Mouse (Mus musculus): ENCODE measurements around the gene Cdc42bpb.

DNA sequence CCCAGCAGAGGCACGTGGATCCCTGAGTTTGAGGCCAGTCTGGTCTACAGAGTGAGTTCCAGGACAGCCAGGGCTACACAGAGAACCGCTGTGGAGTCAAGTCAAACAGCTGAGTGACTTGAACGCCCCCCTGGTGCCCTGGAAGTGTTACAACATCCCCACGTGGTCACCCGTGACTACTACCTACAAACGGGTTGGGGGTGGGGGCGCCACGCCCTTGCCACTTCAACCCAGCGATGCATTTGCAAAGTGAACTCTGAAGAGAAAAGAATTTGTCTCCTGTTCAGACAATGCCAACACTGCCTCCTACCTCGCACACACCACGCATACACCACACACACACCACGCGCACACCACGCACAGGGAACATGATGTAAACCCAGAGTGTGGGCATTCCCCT is 67.6 kb downstream of the Cdc42bpb start:
- no peak for TF ChIP-seq CTCF (conservative IDR thresholded peaks at IDR 0.05 in 1 of 2, IDR thresholded peaks at IDR 0.05 in 1 of 2; ENCODE audit: low read depth in 2 of 2, low read length in 2 of 2)
- TF ChIP-seq E2F4 (IDR thresholded peaks at IDR 0.05; ENCODE audit: insufficient replicate concordance, low read depth, low read length), result no peak
- no peak for TF ChIP-seq SIN3A (IDR thresholded peaks at IDR 0.05; ENCODE audit: low read length)
- TF ChIP-seq UBTF (IDR thresholded peaks at IDR 0.05; ENCODE audit: low read depth, low read length), result no peak
- TF ChIP-seq ZNF384 (IDR thresholded peaks at IDR 0.05; ENCODE audit: low read depth, low read length), result no peak
- no peak for TF ChIP-seq USF1 (IDR thresholded peaks at IDR 0.05; ENCODE audit: low read depth, low read length)
- TF ChIP-seq POLR2A (IDR thresholded peaks at IDR 0.05; ENCODE audit: low read depth, low read length), result no peak
- TF ChIP-seq EP300 (IDR thresholded peaks at IDR 0.05; ENCODE audit: low read length), result no peak
- no peak for TF ChIP-seq MAX (IDR thresholded peaks at IDR 0.05; ENCODE audit: low read length)
- no peak for TF ChIP-seq RCOR1 (conservative IDR thresholded peaks at IDR 0.05; ENCODE audit: low read depth, low read length)
- TF ChIP-seq ZMIZ1 (IDR thresholded peaks at IDR 0.05; ENCODE audit: low read depth, low read length), result no peak
- no peak for TF ChIP-seq CHD2 (IDR thresholded peaks at IDR 0.05; ENCODE audit: low read length)
- no peak for TF ChIP-seq HCFC1 (IDR thresholded peaks at IDR 0.05; ENCODE audit: low read depth, low read length)
